Mouse (Mus musculus) liver, embryonic 11.5 days (tissue): ENCODE results near the gene Limch1. TPM values are rescaled to one million over a fixed set of nuclear protein-coding genes. Genes with fewer than 3 reads are reported as not detected.

Experiments
- ATAC-seq: fragments of 200-750 bp; cut with Nextera tagmentation; replicated peaks from 2 replicates; pipeline ENCODE4 v1.8.0; 2017; ENCODE audit warnings: moderate number of reproducible peaks, mild to moderate bottlenecking, moderate TSS enrichment, moderate library complexity; ENCODE audit not compliant: low FRiP score
- DNase-seq: peaks from one replicate; pipeline ENCODE4 v3.0.0-alpha.2; 2017; ENCODE audit warnings: low spot score
- H3K27ac ChIP-seq: fragments of 300-500 bp; sonication (generic); 2 replicates; pipeline ENCODE4 v1.5.1; 2014; ENCODE audit warnings: mild to moderate bottlenecking, low read depth, low read length, control low read depth
- H3K27me3 ChIP-seq: fragments of 300-500 bp; sonication (generic); replicated peaks from 2 replicates; pipeline ENCODE4 v1.6.1; 2014; ENCODE audit warnings: low read length, mixed read lengths; ENCODE audit not compliant: control insufficient read depth, insufficient read depth
- H3K36me3 ChIP-seq: fragments of 300-500 bp; sonication (generic); 2 replicates; pipeline ENCODE4 v1.6.1; 2014; ENCODE audit warnings: mild to moderate bottlenecking, low read length, moderate library complexity, mixed read lengths; ENCODE audit not compliant: control insufficient read depth, insufficient read depth
- H3K4me1 ChIP-seq: fragments of 300-500 bp; sonication (generic); replicated peaks from 2 replicates; pipeline ENCODE4 v1.6.1; 2014; ENCODE audit warnings: low read length, mixed read lengths; ENCODE audit not compliant: control insufficient read depth, insufficient read depth
- H3K4me2 ChIP-seq: fragments of 300-500 bp; sonication (generic); 2 replicates; pipeline ENCODE4 v1.6.1; 2014; ENCODE audit warnings: mild to moderate bottlenecking, control low read depth, moderate library complexity
- H3K4me3 ChIP-seq: fragments of 300-500 bp; sonication (generic); 2 replicates; pipeline ENCODE4 v1.5.1; 2014; ENCODE audit warnings: low read depth, low read length, control low read depth
- H3K9ac ChIP-seq: fragments of 300-500 bp; sonication (generic); 2 replicates; pipeline ENCODE4 v1.6.1; 2014; ENCODE audit warnings: low read depth, low read length, control low read depth
- H3K9me3 ChIP-seq: fragments of 300-500 bp; sonication (generic); 2 replicates; pipeline ENCODE4 v1.6.1; 2016; ENCODE audit warnings: low read length, inconsistent platforms, mixed read lengths; ENCODE audit not compliant: control insufficient read depth
- WGBS: fragments of 180-500 bp; shearing (Covaris S2); extraction: QIAGEN DNeasy Blood & Tissue Kit; methylation state at CpG from one replicate; pipeline ENCODE4 v1.1.7; 2014; 5-methylcytosine and 5-hydroxymethylcytosine counted together
- polyA plus RNA-seq: library from polyadenylated mRNA; unstranded; fragments of >200 nt; fragmentation: Nextera tagmentation; extraction: Ambion mirVana; gene quantifications from 2 replicates; pipeline ENCODE4 v1.2.1, GENCODE M21; 2014

Gene Limch1
- polyA plus RNA-seq, 1 experiment from 2014 or later, result 11.6 TPM

GRCm38 (mm10) chr5:66911068-66911467 lies 165.4 kb downstream of the Limch1 start:
- Histone ChIP-seq H3K9me3 (no peaks in the 10 kb centered on the region), H3K36me3 (no peaks in the 10 kb centered on the region), H3K4me1 (no peaks in the 10 kb centered on the region), H3K4me2 (no peak overlapping the region), H3K27me3 (no peaks in the 10 kb centered on the region), H3K27ac (no peak overlapping the region), H3K4me3 (no peak overlapping the region), H3K9ac (no peak overlapping the region)
- WGBS, result 79% methylated on average over 4 of the region's 4 CpGs
- no peak for DNase-seq
- no peak for ATAC-seq

- DNase-seq (no peak), ATAC-seq (no peak)
- no peak overlapping the region for H3K9ac ChIP-seq
Observed at GRCm38 (mm10) chr5:66913791-66914190, 168.2 kb downstream of the Limch1 start.

DNA sequence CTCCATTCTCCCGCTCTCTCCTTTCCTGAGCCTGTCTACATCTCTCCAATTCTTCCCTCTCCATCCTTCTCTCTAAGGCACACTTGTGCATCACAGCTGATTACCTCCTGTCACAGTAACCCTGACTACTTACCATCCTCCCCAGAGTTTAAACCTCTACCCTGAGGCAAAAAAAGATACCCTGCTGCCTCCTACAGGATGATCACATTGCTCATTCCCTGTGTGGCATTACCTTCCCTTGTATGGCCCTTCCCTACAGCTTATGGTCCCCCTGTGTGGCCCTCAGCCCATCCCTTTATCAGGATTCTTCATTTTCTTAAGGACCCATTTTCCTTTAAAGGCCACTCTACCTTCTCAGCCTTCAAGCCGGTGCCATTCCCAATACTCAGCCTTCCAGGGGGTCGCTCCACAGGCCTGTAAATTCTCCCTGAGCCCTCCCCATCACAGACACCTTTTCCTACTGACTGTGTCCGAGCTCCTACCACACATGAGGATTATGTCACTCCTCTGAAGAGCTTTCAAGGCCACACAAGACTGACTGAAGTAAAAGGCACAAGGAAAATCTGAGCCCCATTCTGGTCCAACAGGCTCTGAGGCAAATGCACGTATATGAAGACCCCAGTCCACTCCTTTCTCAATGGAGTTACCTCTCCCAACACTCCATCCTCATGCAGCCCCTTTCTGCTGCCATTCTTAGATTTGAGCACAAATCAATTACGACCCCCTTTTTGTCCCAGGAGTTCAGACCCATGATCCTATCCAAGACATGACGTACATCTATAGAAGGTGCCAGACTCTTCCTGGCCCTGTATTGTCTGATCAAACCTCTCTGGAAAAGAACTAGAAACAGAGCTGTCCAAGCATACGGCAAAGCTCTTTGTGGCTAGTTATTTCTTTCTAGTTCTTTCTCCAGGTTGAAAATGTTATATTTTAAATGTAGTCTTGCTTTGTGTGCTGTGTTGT lies 172.0 kb downstream of the Limch1 start:
- no peaks in the 10 kb centered on the region for H3K4me1 ChIP-seq
- no peak overlapping the region for H3K27ac ChIP-seq
- H3K36me3 ChIP-seq, result no peaks in the 10 kb centered on the region
- WGBS, result 80% methylated on average over 8 of the region's 8 CpGs
- no peak for ATAC-seq
- no peak for DNase-seq
- no peaks in the 10 kb centered on the region for H3K27me3 ChIP-seq
- no peak overlapping the region for H3K9ac ChIP-seq
- no peaks in the 10 kb centered on the region for H3K9me3 ChIP-seq
- no peak overlapping the region for H3K4me2 ChIP-seq
- no peak overlapping the region for H3K4me3 ChIP-seq

More at GRCm38 (mm10) chr5:66913791-66914190, 168.2 kb downstream of the Limch1 start:
- no peaks in the 10 kb centered on the region for H3K4me1 ChIP-seq
- H3K27me3 ChIP-seq, result no peaks in the 10 kb centered on the region
- WGBS, result 78% methylated on average over 6 of the region's 6 CpGs
- no peak overlapping the region for H3K4me3 ChIP-seq
- no peak overlapping the region for H3K4me2 ChIP-seq
- no peaks in the 10 kb centered on the region for H3K36me3 ChIP-seq
- H3K9me3 ChIP-seq, result no peaks in the 10 kb centered on the region
- H3K27ac ChIP-seq, result no peak overlapping the region

DNA sequence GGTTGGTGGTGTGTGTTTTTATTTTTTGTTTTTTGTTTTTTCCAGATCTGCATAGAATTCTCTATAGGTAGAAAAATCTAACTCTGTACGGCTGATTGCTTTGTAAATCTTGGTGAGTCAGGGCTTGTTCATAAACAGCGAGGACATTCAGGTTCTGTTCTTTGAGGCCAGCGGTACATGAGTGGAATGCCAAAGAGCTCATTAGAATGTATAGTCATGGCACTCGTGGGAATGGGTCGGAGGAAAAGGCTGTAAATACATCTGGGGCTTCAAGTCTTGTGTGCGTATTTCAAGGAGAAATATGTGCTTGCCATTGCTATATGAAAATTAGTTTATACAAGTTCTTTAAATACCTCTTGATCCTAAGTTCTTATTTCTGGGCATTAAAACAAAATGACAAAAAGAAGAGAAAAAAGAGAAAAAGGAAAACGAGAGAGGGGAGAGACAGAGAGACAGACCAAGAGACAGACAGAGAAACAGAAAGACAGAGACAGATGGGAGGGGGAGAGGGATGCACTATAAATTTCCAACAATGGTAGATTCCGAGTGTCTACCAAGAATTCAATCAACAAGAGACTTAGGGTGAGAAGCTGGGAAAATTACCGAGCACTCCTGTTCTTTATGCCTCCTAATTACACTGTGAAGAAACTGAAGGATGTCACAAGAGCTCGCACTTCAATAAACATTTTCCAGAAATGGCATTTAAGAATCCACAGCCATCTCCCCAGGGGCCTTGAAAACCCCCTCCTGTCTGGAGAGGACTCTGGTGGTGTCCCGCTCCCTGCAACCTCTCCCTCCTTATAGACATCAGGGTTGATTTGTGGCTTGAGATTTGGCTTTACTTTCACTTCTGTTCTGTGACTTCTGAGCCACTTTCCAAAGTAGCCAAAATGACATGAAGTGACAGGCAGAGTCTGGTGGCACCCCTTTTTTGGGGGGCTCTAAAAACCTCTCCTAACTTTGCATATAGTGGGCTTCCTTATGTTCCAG lies 173.0 kb downstream of the Limch1 start:
- DNase-seq (no peak), ATAC-seq (no peak)
- 71% methylated on average over 11 of the region's 11 CpGs for WGBS
- Histone ChIP-seq H3K27me3 (no peaks in the 10 kb centered on the region), H3K4me1 (no peaks in the 10 kb centered on the region), H3K27ac (no peak overlapping the region), H3K36me3 (no peaks in the 10 kb centered on the region), H3K4me3 (no peak overlapping the region), H3K9me3 (no peaks in the 10 kb centered on the region), H3K9ac (no peak overlapping the region), H3K4me2 (no peak overlapping the region)

- WGBS, result 77% methylated on average over 5 of the region's 5 CpGs
- no peaks in the 10 kb centered on the region for H3K4me1 ChIP-seq
- H3K9me3 ChIP-seq, result no peaks in the 10 kb centered on the region
- no peak overlapping the region for H3K27ac ChIP-seq
- H3K4me3 ChIP-seq, result no peak overlapping the region
- no peak overlapping the region for H3K9ac ChIP-seq
- no peaks in the 10 kb centered on the region for H3K27me3 ChIP-seq
- no peak overlapping the region for H3K4me2 ChIP-seq
- H3K36me3 ChIP-seq, result no peaks in the 10 kb centered on the region
- ATAC-seq, result no peak
- no peak for DNase-seq
Observed at GRCm38 (mm10) chr5:66922582-66922981, 177.0 kb downstream of the Limch1 start.

GRCm38 (mm10) chr5:66929291-66929690 lies 183.7 kb downstream of the Limch1 start:
- no peak for ATAC-seq
- no peak for DNase-seq

GRCm38 (mm10) chr5:66933134-66933804 lies 187.6 kb downstream of the Limch1 start:
- ATAC-seq (no peak), DNase-seq (no peak)
- Histone ChIP-seq H3K4me1 (no peaks in the 10 kb centered on the region), H3K36me3 (no peaks in the 10 kb centered on the region), H3K4me2 (no peak overlapping the region), H3K4me3 (no peak overlapping the region), H3K27me3 (no peaks in the 10 kb centered on the region), H3K9me3 (no peaks in the 10 kb centered on the region), H3K9ac (no peak overlapping the region), H3K27ac (no peak overlapping the region)
- WGBS, result 71% methylated on average over 10 of the region's 10 CpGs

More at GRCm38 (mm10) chr5:66929291-66929690, 183.7 kb downstream of the Limch1 start:
- H3K4me3 ChIP-seq, result no peak overlapping the region
- no peaks in the 10 kb centered on the region for H3K9me3 ChIP-seq
- H3K4me2 ChIP-seq, result no peak overlapping the region
- no peaks in the 10 kb centered on the region for H3K4me1 ChIP-seq
- H3K36me3 ChIP-seq, result no peaks in the 10 kb centered on the region
- H3K27me3 ChIP-seq, result no peaks in the 10 kb centered on the region
- WGBS, result 72% methylated on average over 6 of the region's 6 CpGs
- no peak overlapping the region for H3K9ac ChIP-seq
- H3K27ac ChIP-seq, result no peak overlapping the region

- Histone ChIP-seq H3K9ac (no peak overlapping the region), H3K27me3 (no peaks in the 10 kb centered on the region), H3K9me3 (no peaks in the 10 kb centered on the region), H3K4me1 (no peaks in the 10 kb centered on the region), H3K4me3 (no peak overlapping the region), H3K27ac (no peak overlapping the region), H3K36me3 (no peaks in the 10 kb centered on the region), H3K4me2 (no peak overlapping the region)
- ATAC-seq (no peak), DNase-seq (no peak)
- 80% methylated on average over 3 of the region's 3 CpGs for WGBS
Observed at GRCm38 (mm10) chr5:66934585-66934984, 189.0 kb downstream of the Limch1 start.
